ENCODE assay signal across 8 mouse cellular contexts in genomic region chr1:75345036-75345935, GRCm38 (mm10). TPM values are rescaled to one million over a fixed set of nuclear protein-coding genes. Genes with fewer than 3 reads are reported as not detected.
DNase-seq lines count a peak whose midpoint lies in the region; TF ChIP-seq lines count a peak whose summit lies in the region.

No protein-coding gene starts in this region.

- TF ChIP-seq EP300 in heart, adult 2 months (IDR thresholded peaks at IDR 0.05; ENCODE audit: insufficient read depth, low read depth, low read length): no peak

- H3K9ac ChIP-seq in heart, adult 2 months (ENCODE audit: low read depth, low read length): no peak overlapping the region

- no peaks in the 10 kb centered on the region for H3K79me2 ChIP-seq in heart, adult 2 months (replicated peaks; ENCODE audit: control insufficient read depth, insufficient read depth, low read length)

- 46% methylated on average over 20 of the region's 20 CpGs for WGBS in heart, adult 2 months
- 22% methylated on average over 20 of the region's 20 CpGs for WGBS in limb, embryonic 10.5 days

- no peak for TF ChIP-seq POLR2A in heart, adult 2 months (IDR thresholded peaks at IDR 0.05; ENCODE audit: insufficient read depth, low read depth, low read length)

- peak in 1 of 2 experiments; percentile 34 for DNase-seq in heart, adult 2 months
- no peak for DNase-seq in heart, adult 9 months (ENCODE audit: low spot score in 2 of 2)
- peak; percentile 85 for DNase-seq in gastrocnemius, adult 2 months
- peak; percentile 48 for DNase-seq in limb, embryonic 10.5 days (ENCODE audit: low spot score)
- DNase-seq in left cerebral cortex, adult 18-20 months (ENCODE audit: low spot score in 2 of 2): no peak
- DNase-seq in cerebellum, adult 18-20 months: no peak
- no peak for DNase-seq in urinary bladder, postnatal 10 days (ENCODE audit: low spot score)

- no peaks in the 10 kb centered on the region for H3K9me3 ChIP-seq in E14TG2a.4 (ENCODE audit: low read length)
- no peaks in the 10 kb centered on the region for H3K9me3 ChIP-seq in limb, embryonic 10.5 days (replicated peaks)

- H3K36me3 ChIP-seq in heart, adult 2 months (ENCODE audit: control insufficient read depth, insufficient read depth, low read length): no peaks in the 10 kb centered on the region
- no peaks in the 10 kb centered on the region for H3K36me3 ChIP-seq in E14TG2a.4 (ENCODE audit: insufficient read depth, low read length)
- H3K36me3 ChIP-seq in limb, embryonic 10.5 days: no peaks in the 10 kb centered on the region

- H3K4me1 ChIP-seq in heart, adult 2 months (ENCODE audit: control insufficient read depth, insufficient read depth, low read length): no peaks in the 10 kb centered on the region; the same call in 1 of the 2 replicates
- H3K4me1 ChIP-seq in E14TG2a.4 (replicated peaks; ENCODE audit: low read depth, low read length): peaks cover 60% of the 10 kb centered on the region
- peaks cover 55% of the 10 kb centered on the region for H3K4me1 ChIP-seq in limb, embryonic 10.5 days

- peak overlapping the region; percentile 41; the same call in 1 of the 2 replicates for H3K27ac ChIP-seq in heart, adult 2 months
- peak overlapping the region; percentile 96 for H3K27ac ChIP-seq in gastrocnemius, adult 2 months
- H3K27ac ChIP-seq in limb, embryonic 10.5 days: peak overlapping the region; percentile 87

- intact Hi-C loops in heart, adult 2 months (cut with DNase I): loop anchor here (2.0 to 10.0 kb wide), 2 partner anchors 14 to 50 kb away; no protein-coding TSS in a partner anchor
- intact Hi-C loops in gastrocnemius, adult 2 months (cut with DNase I): loop anchor here (1.0 kb wide), 1 partner anchor 14 kb away; no protein-coding TSS in a partner anchor

- no peak overlapping the region for H3K4me3 ChIP-seq in heart, adult 2 months
- peak overlapping the region; percentile 73 for H3K4me3 ChIP-seq in E14TG2a.4 (replicated peaks; ENCODE audit: low read length)
- peak overlapping the region; percentile 64 for H3K4me3 ChIP-seq in gastrocnemius, adult 2 months
- peak overlapping the region; percentile 34 for H3K4me3 ChIP-seq in limb, embryonic 10.5 days

- peak; percentile 46 for TF ChIP-seq CTCF in heart, adult 2 months (IDR thresholded peaks at IDR 0.05)
- no peak for TF ChIP-seq CTCF in E14TG2a.4 (conservative IDR thresholded peaks at IDR 0.05; ENCODE audit: low read length)
- TF ChIP-seq CTCF in gastrocnemius, adult 2 months (IDR thresholded peaks at IDR 0.05): peak; percentile 56

- no peaks in the 10 kb centered on the region for H3K27me3 ChIP-seq in heart, adult 2 months (ENCODE audit: control insufficient read depth, insufficient read depth, low read length)
- peaks cover 8% of the 10 kb centered on the region; the same call in 1 of the 2 replicates for H3K27me3 ChIP-seq in E14TG2a.4 (ENCODE audit: insufficient read depth, low read length)
- H3K27me3 ChIP-seq in limb, embryonic 10.5 days (ENCODE audit: low read depth, poor library complexity, severe bottlenecking): peaks cover 10% of the 10 kb centered on the region; the same call in 1 of the 2 replicates

RNA-seq across cellular contexts. Expression of gene Des, which starts 14.8 kb away (rescaled TPM):
- total RNA-seq in heart, adult 2 months (2021): 1,000 to 10,000 TPM; 1,224 to 1,521 TPM
- 719 and 781 TPM in 2 replicates for polyA plus RNA-seq in heart, adult 2 months (2012; rRNA removed)
- total RNA-seq in gastrocnemius, adult 2 months (2021): 1,000 to 10,000 TPM; 2,035 to 2,198 TPM
- polyA plus RNA-seq in limb, embryonic 10.5 days (2016; fragmentation: Nextera tagmentation; extraction: Ambion mirVana): 6.2 and 7.8 TPM in 2 replicates
- under 1 TPM; 0.88 to 0.91 TPM for total RNA-seq in left cerebral cortex, adult 18-20 months (2021)

RNA-seq across cellular contexts. Expression of gene Dnpep, which starts 27.5 kb away (rescaled TPM):
- total RNA-seq in heart, adult 2 months (2021): 10 to 100 TPM; 70.3 to 84.6 TPM
- 123 and 136 TPM in 2 replicates for polyA plus RNA-seq in heart, adult 2 months (2012; rRNA removed)
- total RNA-seq in gastrocnemius, adult 2 months (2021): 10 to 100 TPM; 40.9 to 49.6 TPM
- 117 and 132 TPM in 2 replicates for polyA plus RNA-seq in limb, embryonic 10.5 days (2016; fragmentation: Nextera tagmentation; extraction: Ambion mirVana)
- 10 to 100 TPM; 56.5 to 57.4 TPM for total RNA-seq in left cerebral cortex, adult 18-20 months (2021)

RNA-seq across cellular contexts. Expression of gene Speg, which starts 29.8 kb away (rescaled TPM):
- total RNA-seq in heart, adult 2 months (2021): 100 to 1,000 TPM; 131 to 135 TPM
- 94.0 and 109 TPM in 2 replicates for polyA plus RNA-seq in heart, adult 2 months (2012; rRNA removed)
- total RNA-seq in gastrocnemius, adult 2 months (2021): 100 to 1,000 TPM; 268 to 311 TPM
- 45.7 and 49.6 TPM in 2 replicates for polyA plus RNA-seq in limb, embryonic 10.5 days (2016; fragmentation: Nextera tagmentation; extraction: Ambion mirVana)
- 100 to 1,000 TPM; 181 to 191 TPM for total RNA-seq in left cerebral cortex, adult 18-20 months (2021)

Comparison
In these comparisons a context has a peak if more than half of its experiments do, and no peak if none do; other contexts are left out.
1. DNase-seq: peak in gastrocnemius, adult 2 months (single experiment) and limb, embryonic 10.5 days (single experiment); none in heart, adult 9 months (0 of 2), left cerebral cortex, adult 18-20 months (0 of 2), cerebellum, adult 18-20 months (0 of 2) and urinary bladder, postnatal 10 days (single experiment).
2. H3K27ac ChIP-seq: peak in every context shown above with its lines; median percentile 96 in gastrocnemius, adult 2 months; 87 in limb, embryonic 10.5 days; 41 in heart, adult 2 months.
3. RNA of gene Des, which starts 14.8 kb away (total RNA-seq): 2,035 to 2,198 TPM in gastrocnemius, adult 2 months and 1,224 to 1,521 TPM in heart, adult 2 months; 0.88 to 0.91 TPM in left cerebral cortex, adult 18-20 months; every median in the first group is over 100 times any median in the second.